Mouse (Mus musculus) forebrain, embryonic 15.5 days (tissue): Measurements from ENCODE around the gene Tab1. TPM values are rescaled to one million over a fixed set of nuclear protein-coding genes. Genes with fewer than 3 reads are reported as not detected.

Experiments
- ATAC-seq: fragments of 200-750 bp; cut with Nextera tagmentation; replicated peaks from 2 replicates; pipeline ENCODE4 v1.8.0; 2017; ENCODE audit warnings: mild to moderate bottlenecking, moderate TSS enrichment, moderate library complexity
- H3K27ac ChIP-seq: fragments of 300-500 bp; sonication (generic); replicated peaks from 2 replicates; pipeline ENCODE4 v1.5.1; 2015; ENCODE audit warnings: mild to moderate bottlenecking, inconsistent platforms
- H3K27me3 ChIP-seq: fragments of 300-500 bp; sonication (generic); 2 replicates; pipeline ENCODE4 v1.6.1; 2015; ENCODE audit warnings: inconsistent platforms
- H3K36me3 ChIP-seq: fragments of 300-500 bp; sonication (generic); 2 replicates; pipeline ENCODE4 v1.6.1; 2015; ENCODE audit warnings: mild to moderate bottlenecking, inconsistent platforms
- H3K4me1 ChIP-seq: fragments of 300-500 bp; sonication (generic); 2 replicates; pipeline ENCODE4 v1.6.1; 2015; ENCODE audit warnings: inconsistent platforms
- H3K4me2 ChIP-seq: fragments of 300-500 bp; sonication (generic); replicated peaks from 2 replicates; pipeline ENCODE4 v1.6.1; 2015; ENCODE audit warnings: mild to moderate bottlenecking, inconsistent platforms
- H3K4me3 ChIP-seq: fragments of 300-500 bp; sonication (generic); 2 replicates; pipeline ENCODE4 v1.5.1; 2015; ENCODE audit warnings: mild to moderate bottlenecking, inconsistent platforms
- H3K9ac ChIP-seq: fragments of 300-500 bp; sonication (generic); replicated peaks from 2 replicates; pipeline ENCODE4 v1.6.1; 2015; ENCODE audit warnings: mild to moderate bottlenecking, inconsistent platforms
- H3K9me3 ChIP-seq: fragments of 300-500 bp; sonication (generic); 2 replicates; pipeline ENCODE4 v1.6.1; 2016; ENCODE audit warnings: inconsistent platforms
- WGBS: fragments of 180-500 bp; shearing (Covaris S2); methylation state at CpG from one replicate; pipeline ENCODE4 v1.1.7; 2015; ENCODE audit warnings: mixed read lengths; 5-methylcytosine and 5-hydroxymethylcytosine counted together
- polyA plus RNA-seq: library from polyadenylated mRNA; unstranded; fragments of >200 nt; fragmentation: Nextera tagmentation; extraction: Ambion mirVana; gene quantifications from 2 replicates; pipeline ENCODE4 v1.2.1, GENCODE M21; 2015

Tab1 gene
- polyA plus RNA-seq, 1 experiment from 2014 or later: 41.1 TPM

- Histone ChIP-seq H3K4me3 (no peak overlapping the region), H3K27me3 (no peaks in the 10 kb centered on the region), H3K4me2 (no peak overlapping the region), H3K27ac (no peak overlapping the region), H3K9ac (no peak overlapping the region), H3K9me3 (no peaks in the 10 kb centered on the region), H3K4me1 (no peaks in the 10 kb centered on the region), H3K36me3 (peaks cover 17% of the 10 kb centered on the region)
- WGBS: 96% methylated on average over 5 of the region's 5 CpGs
- ATAC-seq: no peak
Measured at GRCm38 (mm10) chr15:80145397-80145796, 12.5 kb downstream of the Tab1 start.

GRCm38 (mm10) chr15:80146153-80146552 lies 13.2 kb downstream of the Tab1 start:
- H3K4me3 ChIP-seq: no peak overlapping the region
- H3K4me2 ChIP-seq: no peak overlapping the region
- H3K36me3 ChIP-seq: peaks cover 16% of the 10 kb centered on the region
- H3K27ac ChIP-seq: no peak overlapping the region
- 73% methylated on average over 6 of the region's 6 CpGs for WGBS
- no peak for ATAC-seq
- no peaks in the 10 kb centered on the region for H3K27me3 ChIP-seq
- no peaks in the 10 kb centered on the region for H3K4me1 ChIP-seq
- no peak overlapping the region for H3K9ac ChIP-seq
- no peaks in the 10 kb centered on the region for H3K9me3 ChIP-seq

GRCm38 (mm10) chr15:80147090-80147489 lies 14.2 kb downstream of the Tab1 start:
- Histone ChIP-seq H3K27me3 (no peaks in the 10 kb centered on the region), H3K27ac (no peak overlapping the region), H3K36me3 (peaks cover 17% of the 10 kb centered on the region), H3K4me2 (no peak overlapping the region), H3K4me1 (no peaks in the 10 kb centered on the region), H3K9me3 (no peaks in the 10 kb centered on the region), H3K9ac (no peak overlapping the region), H3K4me3 (no peak overlapping the region)
- ATAC-seq: no peak
- WGBS: 92% methylated on average over 14 of the region's 14 CpGs

GRCm38 (mm10) chr15:80147511-80147910 lies 14.6 kb downstream of the Tab1 start:
- H3K27ac ChIP-seq: no peak overlapping the region
- peaks cover 19% of the 10 kb centered on the region for H3K36me3 ChIP-seq
- no peaks in the 10 kb centered on the region for H3K9me3 ChIP-seq
- ATAC-seq: no peak
- no peak overlapping the region for H3K9ac ChIP-seq
- WGBS: 84% methylated on average over 5 of the region's 5 CpGs
- no peak overlapping the region for H3K4me2 ChIP-seq
- H3K27me3 ChIP-seq: no peaks in the 10 kb centered on the region
- H3K4me3 ChIP-seq: no peak overlapping the region
- no peaks in the 10 kb centered on the region for H3K4me1 ChIP-seq

- Histone ChIP-seq H3K4me1 (no peaks in the 10 kb centered on the region), H3K4me2 (no peak overlapping the region)
- no peak for ATAC-seq
Measured at GRCm38 (mm10) chr15:80148565-80148964, 15.6 kb downstream of the Tab1 start.

GRCm38 (mm10) chr15:80149517-80149916 lies 16.6 kb downstream of the Tab1 start:
- no peak overlapping the region for H3K9ac ChIP-seq
- H3K4me1 ChIP-seq: no peaks in the 10 kb centered on the region
- no peaks in the 10 kb centered on the region for H3K27me3 ChIP-seq
- peaks cover 37% of the 10 kb centered on the region for H3K36me3 ChIP-seq
- WGBS: 97% methylated on average over 7 of the region's 7 CpGs
- no peak overlapping the region for H3K4me3 ChIP-seq
- H3K4me2 ChIP-seq: no peak overlapping the region
- no peak for ATAC-seq
- H3K9me3 ChIP-seq: no peaks in the 10 kb centered on the region
- no peak overlapping the region for H3K27ac ChIP-seq

More at GRCm38 (mm10) chr15:80148565-80148964, 15.6 kb downstream of the Tab1 start:
- H3K9me3 ChIP-seq: no peaks in the 10 kb centered on the region
- no peak overlapping the region for H3K4me3 ChIP-seq
- H3K36me3 ChIP-seq: peaks cover 28% of the 10 kb centered on the region
- H3K27ac ChIP-seq: no peak overlapping the region
- 84% methylated on average over 8 of the region's 8 CpGs for WGBS
- H3K9ac ChIP-seq: no peak overlapping the region
- H3K27me3 ChIP-seq: no peaks in the 10 kb centered on the region

- H3K36me3 ChIP-seq: peaks cover 66% of the 10 kb centered on the region
- no peak overlapping the region for H3K27ac ChIP-seq
- no peaks in the 10 kb centered on the region for H3K9me3 ChIP-seq
- no peak overlapping the region for H3K9ac ChIP-seq
- H3K27me3 ChIP-seq: no peaks in the 10 kb centered on the region
- H3K4me1 ChIP-seq: no peaks in the 10 kb centered on the region
- 96% methylated on average over 10 of the region's 10 CpGs for WGBS
- no peak for ATAC-seq
- no peak overlapping the region for H3K4me2 ChIP-seq
- H3K4me3 ChIP-seq: no peak overlapping the region
Measured at GRCm38 (mm10) chr15:80152663-80153062, 19.7 kb downstream of the Tab1 start.

- WGBS: 89% methylated on average over 11 of the region's 11 CpGs
- H3K36me3 ChIP-seq: peaks cover 76% of the 10 kb centered on the region
- no peak for ATAC-seq
- no peaks in the 10 kb centered on the region for H3K9me3 ChIP-seq
- H3K4me1 ChIP-seq: no peaks in the 10 kb centered on the region
- no peak overlapping the region for H3K4me3 ChIP-seq
- H3K27ac ChIP-seq: no peak overlapping the region
- no peaks in the 10 kb centered on the region for H3K27me3 ChIP-seq
- no peak overlapping the region for H3K9ac ChIP-seq
- H3K4me2 ChIP-seq: no peak overlapping the region
Measured at GRCm38 (mm10) chr15:80153757-80154156, 20.8 kb downstream of the Tab1 start.

- H3K9ac ChIP-seq: no peak overlapping the region
- no peak overlapping the region for H3K27ac ChIP-seq
- peaks cover 81% of the 10 kb centered on the region for H3K36me3 ChIP-seq
- H3K4me2 ChIP-seq: no peak overlapping the region
- H3K9me3 ChIP-seq: no peaks in the 10 kb centered on the region
- H3K27me3 ChIP-seq: no peaks in the 10 kb centered on the region
- H3K4me1 ChIP-seq: no peaks in the 10 kb centered on the region
- no peak overlapping the region for H3K4me3 ChIP-seq
- 93% methylated on average over 8 of the region's 8 CpGs for WGBS
- no peak for ATAC-seq
Measured at GRCm38 (mm10) chr15:80155707-80156106, 22.8 kb downstream of the Tab1 start.

- WGBS: 94% methylated on average over 22 of the region's 22 CpGs
- ATAC-seq: no peak
- H3K27me3 ChIP-seq: no peaks in the 10 kb centered on the region
- H3K4me2 ChIP-seq: no peak overlapping the region
- no peak overlapping the region for H3K4me3 ChIP-seq
- H3K4me1 ChIP-seq: no peaks in the 10 kb centered on the region
- H3K27ac ChIP-seq: no peak overlapping the region
- no peak overlapping the region for H3K9ac ChIP-seq
- H3K36me3 ChIP-seq: peaks cover 84% of the 10 kb centered on the region
- H3K9me3 ChIP-seq: no peaks in the 10 kb centered on the region
Measured at GRCm38 (mm10) chr15:80157197-80157943, 24.4 kb downstream of the Tab1 start.

- Histone ChIP-seq H3K4me1 (no peaks in the 10 kb centered on the region), H3K36me3 (peaks cover 76% of the 10 kb centered on the region), H3K4me2 (no peak overlapping the region), H3K27ac (no peak overlapping the region), H3K9ac (no peak overlapping the region), H3K27me3 (no peaks in the 10 kb centered on the region), H3K9me3 (no peaks in the 10 kb centered on the region), H3K4me3 (no peak overlapping the region)
- WGBS: 84% methylated on average over 5 of the region's 5 CpGs
- ATAC-seq: no peak
Measured at GRCm38 (mm10) chr15:80158001-80158706, 25.2 kb downstream of the Tab1 start.

GRCm38 (mm10) chr15:80158707-80159090 lies 25.8 kb downstream of the Tab1 start:
- Histone ChIP-seq H3K27ac (no peak overlapping the region), H3K27me3 (no peaks in the 10 kb centered on the region), H3K4me3 (no peak overlapping the region), H3K9me3 (no peaks in the 10 kb centered on the region), H3K4me2 (no peak overlapping the region), H3K9ac (no peak overlapping the region), H3K36me3 (peaks cover 73% of the 10 kb centered on the region), H3K4me1 (no peaks in the 10 kb centered on the region)
- WGBS: 79% methylated on average over 4 of the region's 4 CpGs
- no peak for ATAC-seq
